Mouse (Mus musculus): Measurements from ENCODE around the gene Vmn1r68.
A peak's percentile ranks its signal among the peaks of the same experiment; 100 is the strongest.

The Vmn1r68 gene

GRCm38 (mm10) chr7:10558385-10558784 is at the start of gene Vmn1r68:
TSS of gene Vmn1r68 (minus strand) at chr7:10558485.
- DNase-seq: no peak

- no peak for DNase-seq
Measured at GRCm38 (mm10) chr7:10495578-10495977, 62.7 kb downstream of the Vmn1r68 start.

- peak; percentile 67 for DNase-seq
Measured at GRCm38 (mm10) chr7:10494786-10495521, 63.3 kb downstream of the Vmn1r68 start, which contains the start of gene Zik1. TSS of gene Zik1 (minus strand) at chr7:10495394.

- no peak for DNase-seq
Measured at GRCm38 (mm10) chr7:10480588-10481233, 77.6 kb downstream of the Vmn1r68 start.

GRCm38 (mm10) chr7:10479813-10480212 is 78.5 kb downstream of the Vmn1r68 start:
- DNase-seq: no peak

GRCm38 (mm10) chr7:10458166-10458565 is 100.1 kb downstream of the Vmn1r68 start:
- DNase-seq: no peak
